Mouse (Mus musculus) heart, postnatal 25 days (tissue): ENCODE results near the gene Tppp3. TPM values are rescaled to one million over a fixed set of nuclear protein-coding genes. Genes with fewer than 3 reads are reported as not detected.

Experiments used
- DNase-seq: peaks from one replicate; pipeline ENCODE4 v3.0.0; 2022; ENCODE audit warnings: low spot score
- intact Hi-C: fragments of 180-260 bp; cut with DNase I; formaldehyde crosslinking; loops from one replicate; pipeline ENCODE4 v1.15.1; 2025
- total RNA-seq, 2 experiments: library from RNA; stranded (reverse); gene quantifications; 2 replicates each; pipeline ENCODE4 v1.2.3; 2021

The Tppp3 gene
- total RNA-seq, 2 experiments from 2014 or later = 51.4 TPM

GRCm38 (mm10) chr8:105489281-105489680, 18.0 kb upstream of the Tppp3 start:
- DNase-seq = no peak
- intact Hi-C loops = no loop called here

DNA sequence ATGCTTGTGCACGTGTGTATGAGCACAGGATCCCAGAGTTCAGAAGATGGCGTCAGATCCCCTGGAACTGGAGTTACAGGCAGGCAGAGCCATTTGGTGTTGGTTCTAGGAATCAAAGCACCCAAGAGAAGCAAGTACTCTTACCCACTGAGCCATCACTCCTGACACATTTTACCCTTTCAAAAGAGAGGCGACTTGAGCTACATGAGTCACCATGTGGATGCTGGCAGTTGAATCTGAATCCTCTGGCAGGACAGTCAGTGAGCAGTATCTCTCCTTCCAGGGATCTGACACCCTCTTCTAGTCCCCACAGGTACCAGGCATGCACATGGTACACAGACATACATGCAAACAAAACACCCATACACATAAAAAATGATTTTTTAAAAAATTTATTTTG, 16.8 kb upstream of the Tppp3 start:
- intact Hi-C loops = no loop called here

GRCm38 (mm10) chr8:105484392-105484791, 13.1 kb upstream of the Tppp3 start:
- intact Hi-C loops = loop anchor here (2.0 to 5.0 kb wide), 3 partner anchors 33 to 70 kb away; partner anchors contain the start of gene Hsd11b2
- no peak for DNase-seq

More for the DNA sequence above, 16.8 kb upstream of the Tppp3 start:
- DNase-seq = no peak

- DNase-seq = no peak
- intact Hi-C loops = loop anchor here (2.0 to 5.0 kb wide), 3 partner anchors 33 to 71 kb away; partner anchors contain the start of gene Hsd11b2
Observed at GRCm38 (mm10) chr8:105484030-105484368, 12.7 kb upstream of the Tppp3 start.

DNA sequence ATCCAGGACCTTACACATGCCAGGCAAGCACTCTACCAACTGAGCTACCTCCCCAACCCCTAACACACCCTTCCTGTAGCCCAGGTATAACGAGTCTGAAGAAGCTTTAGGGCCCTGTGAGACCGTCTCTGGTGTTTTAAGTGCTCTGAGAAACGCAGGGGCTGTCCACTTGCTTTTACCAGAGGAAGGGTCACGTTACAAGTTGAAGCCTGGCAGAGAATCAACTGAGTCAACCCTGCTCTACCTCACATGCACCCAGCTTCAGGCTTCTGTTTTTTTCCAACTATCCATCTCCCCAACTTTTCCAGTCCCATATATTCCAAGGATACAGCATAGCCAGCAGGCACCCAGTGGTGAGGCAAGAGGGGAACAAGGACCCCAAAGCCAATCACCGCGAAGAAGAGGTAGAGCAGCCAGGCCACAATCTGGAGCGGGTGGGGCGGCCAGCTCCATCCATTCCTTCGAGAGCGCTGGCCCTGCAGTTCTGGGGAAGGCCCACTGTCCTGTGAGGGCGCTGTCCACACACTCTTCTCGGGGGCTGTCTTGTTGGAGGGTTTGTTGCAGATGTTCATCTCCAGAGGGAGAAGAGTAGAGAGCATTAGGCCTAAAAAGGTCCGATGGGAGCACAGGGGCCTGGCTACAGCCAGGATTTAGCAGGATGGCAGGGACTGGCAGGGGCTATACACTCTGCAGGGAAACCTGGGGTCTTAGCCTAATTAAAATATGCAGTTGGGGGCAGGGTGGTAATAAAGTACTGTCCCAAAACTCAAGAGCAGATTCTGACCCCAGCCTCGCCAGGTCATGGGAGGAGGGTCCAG, 12.1 kb upstream of the Tppp3 start:
- no peak for DNase-seq
- intact Hi-C loops = loop anchor here (2.0 to 5.0 kb wide), 3 partner anchors 34 to 71 kb away; partner anchors contain the start of gene Hsd11b2

- DNase-seq = no peak
- intact Hi-C loops = loop anchor here (5.0 kb wide), 2 partner anchors 35 to 50 kb away; partner anchors contain the start of gene Hsd11b2
Observed at GRCm38 (mm10) chr8:105482123-105482522, 10.8 kb upstream of the Tppp3 start.

DNA sequence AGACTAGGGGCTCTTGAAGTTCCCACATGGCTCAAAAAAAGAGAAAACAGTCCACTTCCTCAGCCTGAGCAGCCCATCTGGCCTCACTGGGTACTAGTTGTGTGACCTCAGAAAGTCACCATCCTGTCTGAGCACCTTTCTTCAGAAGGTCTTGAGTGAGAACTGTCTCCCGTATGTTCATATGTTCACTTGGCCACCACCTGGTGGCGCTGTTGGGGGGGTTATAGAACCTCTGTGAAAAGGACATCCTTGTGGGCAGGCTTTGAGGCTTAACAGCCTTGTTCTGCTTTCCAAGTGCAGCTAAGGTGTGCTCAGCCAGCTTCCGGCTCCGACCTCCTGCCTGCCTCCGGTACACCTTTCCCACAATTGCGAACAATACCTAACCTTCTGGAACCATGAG, 10.1 kb upstream of the Tppp3 start:
- intact Hi-C loops = loop anchor here (5.0 kb wide), 2 partner anchors 36 to 51 kb away; partner anchors contain the start of gene Hsd11b2
- DNase-seq = no peak

GRCm38 (mm10) chr8:105481013-105481412, 9.7 kb upstream of the Tppp3 start:
- DNase-seq = no peak
- intact Hi-C loops = loop anchor here (5.0 kb wide), 2 partner anchors 36 to 51 kb away; partner anchors contain the start of gene Hsd11b2

DNA sequence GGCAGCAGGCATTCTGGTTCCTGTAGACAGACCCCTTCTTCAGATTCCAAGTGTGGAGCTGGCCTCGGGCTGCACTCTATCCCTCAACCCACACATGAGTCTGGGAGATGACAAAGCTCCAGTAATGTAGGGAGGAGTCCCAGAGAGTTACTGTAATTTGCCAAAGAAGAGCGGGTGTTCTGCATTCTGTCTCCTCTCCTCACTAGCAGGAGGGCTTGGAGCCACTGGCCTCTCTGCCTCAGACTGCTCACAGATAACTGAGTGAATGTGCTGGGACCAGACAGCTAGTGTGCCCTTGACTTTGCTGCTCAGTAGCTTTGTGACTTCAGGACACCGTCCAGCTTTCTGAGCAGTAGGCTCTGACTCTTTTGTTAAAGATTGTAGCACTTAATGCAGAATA, 6.5 kb upstream of the Tppp3 start:
- intact Hi-C loops = loop anchor here (2.0 kb wide), 2 partner anchors 65 to 119 kb away; partner anchors contain the start of genes Kctd19 and Lrrc36
- DNase-seq = no peak

DNA sequence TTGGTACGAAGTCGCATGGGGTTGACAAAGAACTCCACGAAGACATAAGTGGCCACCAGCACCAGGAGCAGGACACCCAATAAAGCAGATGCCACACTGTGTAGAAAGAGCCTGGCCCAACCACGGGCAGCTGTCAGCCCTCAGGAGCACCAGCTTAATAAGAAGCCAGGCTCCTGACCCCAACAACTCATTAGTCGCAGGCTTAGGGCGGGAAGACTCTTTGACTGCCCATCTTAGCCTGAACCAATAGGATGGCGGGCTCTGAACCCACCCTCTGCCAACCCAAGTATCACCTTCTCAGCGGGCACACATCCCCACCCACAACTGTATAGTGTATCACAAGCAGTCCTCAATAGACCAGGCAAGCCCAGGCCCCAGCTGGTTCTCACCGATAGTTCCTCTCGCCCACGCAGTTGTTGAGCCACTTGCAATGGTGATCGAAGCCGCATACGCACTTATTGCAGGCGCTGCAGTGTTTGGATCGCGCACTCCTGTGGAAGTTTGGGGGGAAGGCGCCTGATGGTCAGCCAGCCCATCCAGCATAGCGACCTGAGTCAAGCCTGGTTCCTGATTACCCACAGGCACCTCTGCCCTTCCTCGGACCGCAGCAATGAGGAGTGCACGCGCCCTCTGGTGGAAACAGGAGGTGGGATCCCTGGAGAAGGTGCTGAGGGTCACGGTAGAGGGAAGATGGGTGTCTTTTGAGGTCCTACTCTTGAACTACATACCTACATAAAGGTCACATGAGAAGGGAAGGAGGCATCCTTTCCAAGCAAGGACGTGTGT, 5.5 kb upstream of the Tppp3 start:
- no peak for DNase-seq
- intact Hi-C loops = loop anchor here (2.0 kb wide), 2 partner anchors 64 to 118 kb away; partner anchors contain the start of genes Kctd19 and Lrrc36

- intact Hi-C loops = loop anchor here (2.0 kb wide), 2 partner anchors 63 to 117 kb away; partner anchors contain the start of genes Kctd19 and Lrrc36
- no peak for DNase-seq
Observed at GRCm38 (mm10) chr8:105476161-105476560, 4.8 kb upstream of the Tppp3 start.

- no peak for DNase-seq
- intact Hi-C loops = loop anchor here (2.0 kb wide), 2 partner anchors 63 to 117 kb away; partner anchors contain the start of genes Kctd19 and Lrrc36
Observed at GRCm38 (mm10) chr8:105475742-105476141, 4.4 kb upstream of the Tppp3 start.

DNA sequence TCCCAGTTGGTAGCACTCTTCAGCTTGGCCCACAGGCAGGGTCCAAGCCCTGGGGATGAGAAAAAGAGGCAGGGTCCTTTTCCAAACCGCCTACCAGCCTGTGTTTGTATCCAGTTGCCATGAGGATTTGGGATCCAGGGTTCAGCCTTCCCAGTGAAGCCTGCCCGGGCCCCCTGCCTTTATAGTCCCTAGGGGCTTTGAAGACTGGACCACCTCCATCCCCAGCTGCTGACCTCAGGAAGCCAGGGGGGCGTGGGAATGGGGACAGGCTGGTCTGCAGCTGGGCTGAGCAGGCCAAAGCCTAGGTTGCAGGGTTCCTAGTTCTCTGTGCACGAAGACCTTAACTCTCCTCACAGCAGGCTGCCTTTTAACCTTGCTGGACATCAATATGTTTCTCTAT, 3.9 kb upstream of the Tppp3 start:
- intact Hi-C loops = no loop called here

GRCm38 (mm10) chr8:105474680-105475079, 3.4 kb upstream of the Tppp3 start:
- intact Hi-C loops = no loop called here
- no peak for DNase-seq

More for the DNA sequence above, 3.9 kb upstream of the Tppp3 start:
- peak; percentile 69 for DNase-seq

GRCm38 (mm10) chr8:105473816-105474606, 2.7 kb upstream of the Tppp3 start:
- intact Hi-C loops = no loop called here
- peak; percentile 57 for DNase-seq

DNA sequence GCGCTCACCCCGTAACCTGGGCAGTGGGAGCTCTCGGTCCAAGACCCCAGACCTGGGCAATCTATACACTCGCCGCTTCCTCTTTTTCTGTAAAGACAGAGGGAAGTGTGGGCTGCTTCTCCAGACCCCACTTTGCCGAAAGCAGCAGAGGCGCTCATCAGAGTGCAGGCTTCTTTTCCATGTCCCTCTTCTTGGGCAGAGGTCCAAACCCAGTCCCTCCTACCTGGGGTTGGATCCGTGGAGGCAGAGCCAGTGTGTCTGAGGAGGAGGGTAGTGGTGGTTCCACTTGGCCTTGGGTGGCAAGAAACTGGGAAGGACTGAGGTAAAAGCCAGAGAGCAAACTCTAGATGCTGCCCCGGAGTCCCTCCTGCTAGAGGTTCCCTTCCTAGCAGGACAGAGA, 1.7 kb upstream of the Tppp3 start:
- intact Hi-C loops = no loop called here
- DNase-seq = no peak

DNA sequence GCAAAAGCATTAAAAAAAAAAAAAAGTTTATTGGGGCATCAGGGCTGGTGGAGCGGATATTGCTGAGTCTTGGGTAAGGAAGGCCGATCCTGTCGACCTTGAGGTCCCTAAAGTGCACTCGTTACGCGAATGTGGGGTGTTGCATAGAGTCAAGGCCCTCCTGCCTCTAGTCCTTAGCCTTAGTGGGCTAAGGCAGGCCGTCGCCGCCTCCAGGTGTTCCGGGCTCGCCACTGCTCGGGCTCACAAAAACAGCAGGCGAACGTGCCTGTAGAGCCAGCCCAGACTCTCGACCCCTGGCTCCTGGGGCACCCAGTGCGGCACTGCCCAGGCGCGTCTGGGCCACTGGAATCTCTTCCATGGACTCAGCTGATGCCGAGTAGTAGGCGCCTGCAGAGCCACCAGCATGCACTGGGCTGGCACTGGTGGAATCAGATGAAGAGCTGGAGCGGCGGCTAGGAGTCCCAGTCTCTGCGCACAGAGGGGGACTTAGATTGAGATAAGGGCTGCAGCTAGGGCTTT, 1.1 kb upstream of the Tppp3 start:
- intact Hi-C loops = no loop called here
- no peak for DNase-seq

- intact Hi-C loops = no loop called here
Observed at GRCm38 (mm10) chr8:105470681-105471313, 529 bp downstream of the Tppp3 start.

GRCm38 (mm10) chr8:105470262-105470661, 1.1 kb downstream of the Tppp3 start:
- intact Hi-C loops = no loop called here
- DNase-seq = no peak

More at GRCm38 (mm10) chr8:105470681-105471313, 529 bp downstream of the Tppp3 start:
- no peak for DNase-seq
